Mouse (Mus musculus): ENCODE data around the gene C1rb.
"Not testable (repeated sequence)": the region's sequence is repeated elsewhere in the genome, so short reads cannot be mapped to it uniquely, and the experiment has no call there.

Gene C1rb

DNA sequence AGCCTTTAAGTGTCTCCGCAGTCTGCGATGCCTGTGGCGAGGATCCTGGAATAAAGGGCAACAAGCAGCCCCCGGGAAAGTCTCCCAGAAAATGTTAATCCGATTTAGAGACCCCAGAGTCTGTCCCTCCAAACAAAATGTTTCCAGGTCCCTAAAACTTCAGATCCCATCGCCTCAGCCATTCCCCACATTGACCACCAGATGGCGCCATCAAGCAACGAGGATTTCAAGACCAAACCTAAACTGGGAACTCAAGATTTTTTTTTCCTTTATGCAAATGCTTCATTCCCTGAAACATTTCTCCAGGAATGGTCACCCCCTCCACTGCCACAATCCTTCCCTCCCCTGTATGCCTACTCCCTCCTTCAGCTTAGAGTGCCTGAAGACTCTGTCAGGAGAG, at the start of gene C1rb:
TSS of gene C1rb (plus strand) at position 269 of the 400 bp plus-strand sequence.
- peak; percentile 69 for DNase-seq (ENCODE audit: low read depth)

DNA sequence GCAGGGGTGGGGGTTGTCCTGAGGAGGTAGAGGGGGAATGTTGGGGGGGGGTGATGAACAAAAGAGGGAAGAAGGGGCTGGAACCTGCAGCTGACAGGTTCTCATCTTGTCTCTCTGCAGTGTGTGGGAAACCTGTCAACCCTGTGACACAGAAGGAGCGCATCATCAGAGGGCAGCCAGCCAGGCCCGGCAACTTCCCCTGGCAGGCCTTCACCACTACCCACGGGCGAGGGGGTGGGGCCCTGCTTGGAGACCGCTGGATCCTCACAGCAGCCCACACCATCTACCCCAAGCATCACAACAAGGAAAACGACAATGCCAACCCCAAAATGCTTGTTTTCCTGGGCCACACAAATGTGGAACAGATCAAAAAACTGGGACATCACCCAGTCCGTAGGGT, 48.0 kb upstream of the C1rb start:
- DNase-seq (ENCODE audit: low read depth): not testable (repeated sequence)

DNA sequence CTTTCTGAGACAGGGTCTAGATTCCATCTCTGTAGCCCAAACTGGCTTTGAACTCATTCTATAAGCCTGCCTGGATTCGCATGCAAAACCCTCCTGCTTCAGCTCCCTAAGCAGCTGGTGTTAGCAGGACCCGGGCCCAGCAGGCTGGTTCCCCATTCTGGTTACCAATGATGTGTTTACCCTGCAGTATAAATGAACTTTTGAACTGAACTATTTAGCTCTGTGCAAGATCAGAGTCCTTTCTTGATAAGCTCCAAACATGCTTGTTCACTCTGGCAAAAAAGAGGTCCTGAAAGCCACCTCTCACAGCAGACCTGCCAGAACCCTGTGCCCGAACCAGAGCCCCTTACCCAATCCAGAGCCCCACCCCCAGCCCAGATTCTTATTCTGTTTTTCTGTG, 42.2 kb upstream of the C1rb start:
- no peak for DNase-seq (ENCODE audit: low read depth)

DNA sequence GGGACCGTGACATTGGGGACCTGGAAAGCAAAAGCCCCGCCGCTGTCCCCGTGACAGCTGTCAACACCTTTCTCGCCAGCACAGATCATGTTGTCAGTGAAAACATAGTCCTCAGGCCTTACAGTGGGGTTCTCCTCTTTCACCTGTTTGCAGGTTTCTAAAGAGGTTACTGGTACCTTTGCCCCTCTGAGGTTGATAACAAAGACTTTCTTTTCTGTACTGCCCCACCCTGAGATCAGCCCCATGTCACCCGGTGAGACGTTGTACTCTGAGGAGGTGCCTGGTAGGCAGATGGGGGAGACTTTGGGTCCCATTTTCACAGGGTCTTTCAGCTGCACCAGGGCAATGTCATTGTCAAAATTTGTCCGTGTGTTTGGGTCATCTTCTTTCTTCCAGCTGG, 39.0 kb upstream of the C1rb start:
- DNase-seq (ENCODE audit: low read depth): no peak

DNA sequence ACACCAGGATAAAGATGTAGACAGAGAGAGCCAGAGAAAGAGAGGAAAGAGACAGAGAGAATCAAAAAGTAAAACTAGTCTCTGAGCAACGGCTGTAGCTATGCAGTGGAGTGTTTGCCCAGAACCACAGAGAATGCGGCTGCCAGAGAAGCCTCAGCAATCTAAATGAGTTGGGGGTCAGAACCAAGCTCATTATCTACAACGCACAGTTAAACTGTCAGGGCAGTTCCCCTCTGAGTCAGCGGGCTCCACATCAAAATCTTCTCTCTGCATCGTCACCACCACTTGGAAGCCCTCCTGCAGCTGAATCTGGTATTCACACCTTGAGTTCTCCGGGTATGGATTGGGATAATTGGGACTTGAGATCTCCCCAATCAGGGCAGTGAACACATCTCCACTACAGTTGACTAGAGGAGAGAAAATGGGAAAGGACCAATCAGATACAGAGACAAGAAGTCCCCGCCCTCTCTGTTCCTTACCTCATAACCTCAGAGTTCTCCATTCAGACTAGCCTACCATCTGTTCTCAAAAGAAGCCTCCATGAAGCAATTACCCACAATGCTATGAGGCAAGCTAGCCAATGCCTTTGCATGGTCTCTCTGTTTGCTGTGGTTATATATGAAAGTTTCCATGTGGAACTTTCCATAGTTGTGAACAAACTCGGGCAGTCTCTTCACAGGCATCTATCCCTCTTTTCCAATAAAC, 33.8 kb upstream of the C1rb start:
- peak; percentile 32 for DNase-seq (ENCODE audit: low read depth)

DNA sequence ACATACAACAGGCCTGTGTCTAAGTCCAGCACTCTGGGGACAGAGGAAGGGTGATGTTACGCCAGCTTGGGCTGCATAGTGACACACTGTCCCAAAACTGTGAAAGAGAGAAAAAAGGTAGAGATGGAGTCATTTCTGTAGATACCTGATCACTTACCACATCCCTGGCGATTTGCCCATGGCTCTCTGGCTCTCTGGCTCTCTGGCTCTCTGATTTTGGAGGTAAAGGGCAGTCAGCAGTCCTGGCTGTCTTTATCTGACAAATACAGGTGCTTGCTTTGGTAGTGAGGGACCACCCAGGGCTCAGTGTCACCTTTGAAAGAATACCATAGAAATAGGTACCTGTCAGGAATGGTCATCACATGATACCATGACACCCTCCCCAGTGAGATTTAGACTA, 28.9 kb upstream of the C1rb start:
- not testable (repeated sequence) for DNase-seq (ENCODE audit: low read depth)

DNA sequence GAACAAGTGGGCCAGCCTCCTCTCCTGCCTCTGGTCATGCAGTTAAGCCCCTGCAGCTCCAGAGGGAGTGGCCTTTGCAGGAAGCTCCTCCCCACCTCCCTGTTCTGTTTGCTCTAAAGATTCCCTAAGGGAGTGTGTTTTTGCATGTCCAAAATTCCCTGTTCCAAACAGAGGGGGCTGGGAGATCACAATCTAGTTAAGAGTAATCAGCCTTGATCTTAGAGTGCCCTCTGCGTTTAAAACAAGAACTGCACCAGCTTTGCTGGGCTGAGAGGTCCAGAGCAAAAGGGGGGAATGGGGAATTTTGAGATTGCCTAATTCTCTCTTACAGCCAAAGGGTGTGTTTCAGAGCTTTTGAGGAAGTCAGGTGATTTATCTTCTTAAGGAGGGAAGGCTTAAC, 27.8 kb upstream of the C1rb start, which contains the start of gene C1s1:
TSS of gene C1s1 (minus strand) at position 76 of the 400 bp plus-strand sequence.
- DNase-seq (ENCODE audit: low read depth): peak; percentile 55

DNA sequence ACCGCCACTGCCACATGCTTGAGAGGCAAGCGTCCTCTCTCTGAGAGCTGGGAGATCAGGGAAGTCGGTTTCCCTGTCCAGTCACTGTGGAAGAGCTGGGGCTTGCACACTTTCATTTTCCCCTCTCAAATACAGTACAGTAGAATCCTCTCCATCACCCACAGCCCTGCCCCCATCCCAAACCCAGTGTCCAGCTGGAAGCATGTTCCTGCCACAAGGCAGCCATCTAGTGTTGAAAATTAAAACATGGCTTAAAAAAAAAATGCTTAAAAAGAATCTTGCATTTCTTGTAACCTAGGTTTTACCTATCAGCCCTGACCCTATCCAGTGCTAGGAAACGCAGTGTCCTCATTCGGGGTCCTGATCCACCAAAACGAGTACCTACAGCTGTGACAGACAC, 25.6 kb upstream of the C1rb start:
- peak; percentile 52 for DNase-seq (ENCODE audit: low read depth)

DNA sequence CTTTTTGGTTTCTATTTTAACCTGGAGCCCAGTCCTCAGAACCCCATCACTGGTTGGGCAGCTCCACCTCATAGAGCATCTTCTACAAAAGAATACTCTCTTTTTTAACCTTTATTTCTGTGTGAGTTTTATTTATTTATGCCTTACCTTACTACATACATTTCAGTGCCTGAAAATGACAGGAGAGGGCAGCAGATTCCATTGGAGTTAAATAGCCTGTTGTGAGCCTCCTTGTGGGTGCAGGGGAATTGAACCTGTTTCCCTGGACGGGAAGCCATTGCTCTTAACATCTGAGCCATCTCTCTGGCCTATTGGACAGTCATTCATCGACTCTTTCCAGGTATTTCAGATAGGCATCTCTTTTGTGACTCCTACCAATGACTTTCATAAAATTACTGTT, 24.7 kb upstream of the C1rb start:
- peak; percentile 66 for DNase-seq (ENCODE audit: low read depth)

DNA sequence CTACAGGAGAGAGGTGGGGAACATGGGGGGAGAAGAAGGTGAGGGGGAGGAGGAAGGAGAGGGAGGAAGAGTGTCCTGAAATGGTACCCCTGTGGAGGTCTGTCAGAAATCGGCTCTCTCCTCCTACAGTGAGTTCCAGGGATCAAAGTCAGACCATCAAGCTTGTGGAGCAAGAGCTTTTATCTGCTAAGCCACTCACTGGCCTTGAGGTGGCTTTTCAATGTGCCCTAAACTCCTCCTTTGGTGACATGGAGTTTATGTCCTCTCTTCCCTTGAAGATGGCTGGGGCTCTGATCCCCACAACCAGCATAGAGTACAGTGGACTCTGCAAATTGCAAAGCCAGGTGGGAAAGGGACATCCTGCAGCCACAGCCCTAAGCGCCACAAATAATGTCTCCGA, 22.1 kb upstream of the C1rb start:
- DNase-seq (ENCODE audit: low read depth): not testable (repeated sequence)

DNA sequence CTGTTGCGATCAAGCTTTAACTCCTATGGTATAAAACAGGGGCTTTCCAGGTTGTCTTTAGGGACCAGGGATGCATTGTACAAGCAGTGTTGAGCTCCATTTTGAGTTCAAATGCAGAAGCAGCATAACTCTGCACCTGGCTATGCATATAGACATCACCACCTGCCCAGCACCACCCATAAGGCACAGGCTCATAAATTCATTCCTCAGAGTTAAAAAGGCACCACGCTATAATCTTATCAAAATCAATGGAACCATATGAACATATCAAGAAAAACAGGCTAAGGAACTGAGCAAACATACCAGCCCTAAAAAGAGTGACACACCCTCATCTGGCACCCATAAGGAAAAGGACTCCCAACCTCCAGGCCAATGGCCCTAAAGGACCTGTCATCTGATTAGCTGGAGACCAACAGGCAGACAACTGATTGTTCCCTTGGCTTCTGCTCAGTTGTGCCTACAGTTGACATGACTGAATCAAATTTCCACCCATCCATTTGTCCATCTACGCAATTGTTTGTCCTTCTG, 21.0 kb upstream of the C1rb start:
- DNase-seq (ENCODE audit: low read depth): no peak

DNA sequence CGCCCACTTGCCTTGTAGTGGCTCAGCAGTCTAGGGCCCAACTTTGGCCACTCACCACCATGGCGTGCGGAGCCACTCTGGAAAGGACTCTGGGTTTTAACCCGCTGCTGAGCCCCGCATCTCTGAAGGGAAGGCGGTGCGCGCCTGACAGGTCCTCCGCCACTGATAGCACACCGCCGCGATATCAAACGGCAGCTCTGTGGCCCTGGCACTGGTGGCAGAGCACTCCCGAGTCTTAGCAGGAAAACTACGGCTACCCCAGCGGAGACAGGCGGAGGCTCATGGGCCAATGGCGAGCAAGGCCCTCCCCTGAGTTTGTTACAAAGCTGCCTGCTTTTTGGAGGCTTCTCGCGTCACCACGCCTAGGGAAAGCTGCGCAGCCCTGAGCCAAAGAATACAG, 17.3 kb upstream of the C1rb start:
- no peak for DNase-seq (ENCODE audit: low read depth)

DNA sequence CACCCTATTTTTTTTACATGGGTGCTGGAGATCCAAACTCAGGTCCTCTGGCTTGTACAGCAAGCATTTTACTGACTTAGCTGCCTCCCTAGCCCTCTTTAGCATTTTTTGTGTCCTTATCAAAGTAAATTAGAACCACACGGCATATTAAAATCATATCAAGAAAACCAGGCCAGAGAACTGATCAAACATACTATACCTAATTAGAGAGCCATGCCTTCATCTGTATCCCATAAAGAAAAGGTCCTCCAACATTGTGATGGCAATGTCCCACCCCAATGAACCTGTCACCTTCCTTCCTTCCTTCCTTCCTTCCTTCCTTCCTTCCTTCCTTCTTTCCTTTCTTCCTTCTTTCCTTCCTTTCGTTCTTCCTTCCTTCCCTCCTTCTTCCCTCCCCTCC, 14.1 kb upstream of the C1rb start:
- DNase-seq (ENCODE audit: low read depth): not testable (repeated sequence)

DNA sequence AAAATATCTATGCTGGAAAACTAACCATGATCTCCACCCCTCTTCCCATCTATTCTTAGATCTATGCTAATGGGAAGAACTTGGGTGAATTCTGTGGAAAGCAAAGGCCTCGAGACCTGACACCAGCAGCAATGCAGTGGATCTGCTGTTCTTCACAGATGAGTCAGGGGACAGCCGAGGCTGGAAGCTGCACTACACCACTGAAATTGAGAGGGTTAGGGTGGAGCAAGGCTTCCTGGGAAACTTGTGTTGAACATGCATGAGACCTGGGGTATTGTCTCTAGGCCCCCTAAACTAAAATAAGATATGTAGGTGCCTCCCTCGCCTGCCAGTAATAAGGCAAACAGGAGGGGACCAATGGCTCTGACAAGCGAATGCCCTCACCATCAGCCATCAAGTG, 8.9 kb upstream of the C1rb start:
- not testable (repeated sequence) for DNase-seq (ENCODE audit: low read depth)

DNA sequence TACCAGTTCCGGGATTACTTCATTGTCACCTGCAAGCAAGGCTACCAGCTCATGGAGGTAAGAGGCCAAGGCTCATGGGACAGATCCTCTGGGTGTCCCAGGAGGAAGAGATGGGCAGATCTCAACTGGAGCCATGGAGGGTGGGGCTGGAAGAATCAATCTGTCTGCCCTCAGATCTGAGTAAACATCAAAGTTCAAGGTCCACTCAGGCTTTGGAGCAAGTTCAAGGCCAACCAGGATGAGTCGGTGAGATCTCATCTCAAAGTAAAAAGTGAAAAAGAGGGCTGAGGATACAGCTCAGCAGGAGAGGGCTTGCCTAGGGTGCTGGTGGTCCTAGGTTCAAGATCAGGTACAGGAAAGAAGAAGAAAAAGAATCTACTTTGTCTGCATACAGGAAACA, 8.5 kb upstream of the C1rb start:
- not testable (repeated sequence) for DNase-seq (ENCODE audit: low read depth)

DNA sequence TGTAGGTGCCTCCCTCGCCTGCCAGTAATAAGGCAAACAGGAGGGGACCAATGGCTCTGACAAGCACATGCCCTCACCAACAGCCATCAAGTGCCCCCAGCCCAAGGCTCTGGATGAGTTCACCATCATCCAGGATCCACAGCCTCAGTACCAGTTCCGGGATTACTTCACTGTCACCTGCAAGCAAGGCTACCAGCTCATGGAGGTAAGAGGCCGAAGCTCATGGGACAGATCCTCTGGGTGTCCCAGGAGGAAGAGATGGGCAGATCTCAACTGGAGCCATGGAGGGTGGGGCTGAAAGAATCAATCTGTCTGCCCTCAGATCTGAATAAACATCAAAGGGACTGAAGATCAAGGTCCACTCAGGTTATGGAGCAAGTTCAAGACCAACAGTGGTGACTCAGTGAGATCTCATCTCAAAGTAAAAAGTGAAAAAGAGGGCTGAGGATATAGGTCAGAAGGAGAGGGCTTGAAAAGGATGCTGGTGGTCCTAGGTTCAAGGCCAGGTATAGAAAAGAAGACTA, 5.1 kb downstream of the C1rb start:
- not testable (repeated sequence) for DNase-seq (ENCODE audit: low read depth)

DNA sequence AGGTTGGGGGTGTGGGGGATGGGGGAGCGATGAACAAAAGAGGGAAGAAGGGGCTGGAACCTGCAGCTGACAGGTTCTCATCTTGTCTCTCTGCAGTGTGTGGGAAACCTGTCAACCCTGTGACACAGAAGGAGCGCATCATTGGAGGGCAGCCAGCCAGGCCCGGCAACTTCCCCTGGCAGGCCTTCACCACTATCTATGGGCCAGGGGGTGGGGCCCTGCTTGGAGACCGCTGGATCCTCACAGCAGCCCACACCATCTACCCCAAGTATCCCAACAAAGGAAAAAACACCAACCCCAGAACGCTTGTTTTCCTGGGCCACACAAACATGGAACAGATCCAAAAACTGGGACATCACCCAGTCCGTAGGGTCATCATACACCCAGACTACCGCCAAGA, 10.1 kb downstream of the C1rb start:
- not testable (repeated sequence) for DNase-seq (ENCODE audit: low read depth)

DNA sequence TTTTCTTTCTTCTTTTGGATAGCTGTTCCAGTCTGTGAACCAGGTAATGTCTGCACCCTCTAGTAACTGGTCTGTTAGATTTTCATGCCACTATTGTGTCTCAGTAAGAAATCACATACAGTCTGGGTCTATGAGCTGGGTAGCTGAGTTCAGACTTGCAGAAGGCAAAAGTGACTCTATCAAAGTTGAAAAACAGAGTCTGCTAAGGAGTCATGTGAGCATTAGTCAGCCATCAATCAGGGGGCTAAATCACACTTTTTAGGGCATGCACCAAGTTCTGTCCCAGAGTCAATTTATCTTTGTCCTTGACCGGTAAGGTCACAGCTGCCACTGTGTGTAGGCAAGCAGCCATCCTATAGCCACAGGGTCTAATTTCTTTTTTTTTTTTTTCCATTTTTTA, 12.1 kb downstream of the C1rb start:
- DNase-seq (ENCODE audit: low read depth): no peak

DNA sequence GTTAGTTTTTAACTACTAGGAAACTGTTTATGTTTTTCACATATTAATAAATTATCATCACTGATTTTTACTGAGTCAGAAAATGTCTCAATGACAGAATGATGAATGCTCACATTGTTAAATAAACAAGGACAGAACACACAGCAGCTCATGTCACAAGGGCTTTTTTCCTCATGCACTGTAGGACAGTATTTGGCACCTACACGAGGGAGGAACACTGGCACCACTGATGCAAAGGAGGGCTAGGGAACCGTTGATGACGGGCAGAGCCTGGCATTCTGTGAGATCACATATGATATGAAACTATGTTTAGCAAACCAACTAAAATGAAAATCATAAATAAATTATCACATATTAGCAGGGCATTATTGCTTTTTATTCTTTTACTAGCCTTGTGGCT, 14.8 kb downstream of the C1rb start:
- no peak for DNase-seq (ENCODE audit: low read depth)

DNA sequence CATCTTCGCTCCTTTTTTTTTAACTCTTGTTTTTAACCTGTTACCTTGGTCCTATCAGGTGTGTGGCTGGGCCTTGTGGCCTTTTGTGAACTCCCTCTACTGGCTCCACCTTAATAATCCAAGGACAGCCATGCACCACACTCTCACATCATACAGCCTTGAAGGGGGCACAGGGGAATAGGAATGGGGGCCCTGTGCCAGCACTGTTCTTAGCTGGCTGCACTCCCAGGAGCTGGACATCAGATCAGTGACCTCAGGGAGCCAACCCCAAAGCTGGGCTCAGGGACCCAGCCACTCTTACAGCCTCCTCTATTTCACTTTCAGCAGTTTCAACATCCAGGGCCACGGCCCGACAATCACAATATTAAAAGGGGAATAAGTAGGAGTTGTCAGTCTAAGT, 15.7 kb downstream of the C1rb start:
- no peak for DNase-seq (ENCODE audit: low read depth)

DNA sequence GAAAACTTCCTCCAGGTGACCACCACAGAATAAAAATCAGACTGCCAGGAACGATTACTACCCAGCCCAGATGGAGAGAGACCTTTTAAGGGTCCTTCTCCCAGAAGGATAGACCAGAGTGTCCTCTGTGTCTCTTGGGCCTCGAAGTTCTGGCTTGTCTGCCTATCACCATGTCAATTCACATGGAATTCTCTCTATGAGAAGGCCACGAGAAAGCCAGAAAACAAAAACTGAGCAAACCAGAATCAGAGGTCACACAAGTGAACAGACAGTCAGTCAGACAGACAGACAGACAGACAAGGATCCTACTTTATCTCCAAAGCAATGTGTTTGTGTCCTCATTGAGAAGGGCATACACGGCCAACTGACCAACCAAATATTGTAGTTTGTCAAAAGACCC, 16.2 kb downstream of the C1rb start:
- no peak for DNase-seq (ENCODE audit: low read depth)

DNA sequence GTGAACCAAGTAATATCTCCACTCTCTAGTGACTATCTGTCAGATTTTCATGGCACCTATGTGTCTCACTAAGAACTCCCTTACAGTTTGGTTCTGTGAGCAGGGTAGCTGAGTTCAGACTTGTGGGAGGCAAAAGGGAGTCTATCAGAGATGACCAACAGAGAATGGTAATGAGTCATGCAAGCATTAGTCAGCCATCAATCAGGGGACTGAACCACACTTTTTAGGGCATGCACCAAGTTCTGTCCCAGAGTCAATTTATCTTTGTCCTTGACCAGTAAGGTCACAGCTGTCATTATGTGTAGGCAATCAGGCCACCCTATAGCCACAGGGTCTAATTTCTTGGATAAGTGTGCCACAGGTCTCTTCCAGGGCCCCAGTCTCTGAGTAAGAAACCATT, 18.7 kb downstream of the C1rb start:
- peak; percentile 59 for DNase-seq (ENCODE audit: low read depth)

DNA sequence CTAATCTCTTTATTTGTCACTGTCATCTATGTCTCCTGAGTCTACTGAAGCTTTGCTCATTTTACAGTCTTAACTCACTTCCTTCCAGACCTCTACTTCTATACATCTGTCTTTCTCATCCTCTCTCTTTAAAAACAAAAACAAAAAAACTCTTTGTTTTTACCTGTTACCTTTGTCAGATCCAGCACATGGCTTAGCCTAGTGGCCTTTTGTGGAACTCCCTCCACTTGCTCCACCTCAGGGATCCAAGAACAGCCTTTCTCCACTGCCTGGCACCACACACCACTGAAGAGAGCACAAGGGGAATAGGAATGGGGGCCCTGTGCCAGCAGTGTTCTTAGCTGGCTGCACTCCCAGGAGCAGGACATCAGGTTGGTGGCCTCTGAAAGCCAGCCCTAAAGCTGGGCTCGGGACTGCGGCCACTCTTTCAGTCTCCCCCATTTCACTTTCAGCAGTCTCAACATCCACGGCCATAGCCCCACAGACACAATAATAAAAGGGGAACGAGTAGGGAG, 22.1 kb downstream of the C1rb start:
- no peak for DNase-seq (ENCODE audit: low read depth)

DNA sequence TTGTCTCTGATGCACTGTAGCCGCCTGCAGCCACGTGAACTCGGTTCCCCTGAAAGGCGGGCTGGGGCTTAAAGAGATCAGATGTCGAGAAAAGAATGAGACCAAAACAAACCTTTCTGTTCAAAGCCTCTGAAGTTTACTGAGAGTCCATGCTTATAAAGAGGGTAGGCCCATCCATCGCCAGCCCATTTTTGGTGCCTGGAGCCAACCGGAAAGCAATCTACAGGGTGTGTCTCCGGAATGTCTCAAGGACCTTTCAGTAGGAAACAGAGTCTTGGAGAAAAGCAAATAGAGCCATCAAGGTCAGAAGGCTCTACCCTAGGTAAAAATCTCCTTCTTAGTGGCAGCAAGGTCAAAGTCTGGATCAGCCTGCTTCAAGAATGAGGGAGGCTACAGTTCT, 23.0 kb downstream of the C1rb start:
- DNase-seq (ENCODE audit: low read depth): no peak
